Mouse (Mus musculus) olfactory bulb, adult 2 months (tissue): Measurements from ENCODE around the gene Krt12.
A peak's percentile ranks its signal among the peaks of the same experiment; 100 is the strongest.

Experiments used
- CTCF ChIP-seq: fragments of 200-500 bp; IDR thresholded peaks from 2 replicates; pipeline ENCODE4 v1.5.1; 2012; ENCODE audit warnings: low read depth, mild to moderate bottlenecking, low read length, moderate library complexity; ENCODE audit not compliant: insufficient read depth
- POLR2A ChIP-seq: fragments of 200-500 bp; IDR thresholded peaks from 2 replicates; pipeline ENCODE4 v1.6.1; 2012; ENCODE audit warnings: mild to moderate bottlenecking, low read depth, low read length, moderate library complexity; ENCODE audit not compliant: insufficient read depth

DNA sequence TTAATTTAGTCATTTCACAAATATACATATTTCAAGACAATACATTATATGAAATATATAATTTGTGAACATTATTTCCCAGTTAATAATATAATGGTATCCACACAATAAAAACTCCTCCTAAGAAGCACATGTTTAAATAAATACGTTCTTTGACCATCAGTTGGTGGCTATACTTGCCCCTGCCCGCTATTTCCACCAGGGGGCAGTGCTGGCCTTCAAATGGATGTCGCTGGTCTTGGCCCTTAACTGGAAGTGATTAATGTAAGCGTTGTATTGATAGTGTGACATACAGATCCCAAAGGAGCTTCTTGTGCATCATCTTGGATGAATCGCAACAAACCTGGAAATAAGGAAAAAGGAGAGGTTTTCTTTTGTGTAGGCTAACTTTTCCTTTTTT is 42.5 kb downstream of the Krt12 start:
- peak; percentile 48; the same call in 1 of the 2 replicates for TF ChIP-seq CTCF
- no peak for TF ChIP-seq POLR2A
